Mouse (Mus musculus): ENCODE measurements around the gene Sh3gl1. TPM values are rescaled to one million over a fixed set of nuclear protein-coding genes. Genes with fewer than 3 reads are reported as not detected.

The Sh3gl1 gene
- total and polyA plus RNA-seq, 3 experiments, result 41.0 to 78.4 TPM; not detected in 1

- no peak overlapping the region for H3K9ac ChIP-seq (ENCODE audit: control insufficient read depth, low read depth, low read length, poor library complexity, severe bottlenecking)
- no peak overlapping the region for H3K27ac ChIP-seq (ENCODE audit: control insufficient read depth, low read depth, low read length)
- no peak overlapping the region for H3K4me3 ChIP-seq (ENCODE audit: control insufficient read depth in 1 of 2, insufficient read depth in 1 of 2, low read depth in 2 of 2, low read length in 2 of 2)
- DNase-seq (ENCODE audit: low read depth, low spot score), result no peak
- H3K36me3 ChIP-seq (ENCODE audit: control insufficient read depth in 1 of 2, insufficient read depth in 2 of 2, low read length in 2 of 2), result peaks cover 0 to 3% of the 10 kb centered on the region in 2 experiments; a peak in 2 of 4 replicates
- H3K79me2 ChIP-seq (ENCODE audit: control insufficient read depth, insufficient read depth, low read length, poor library complexity), result peaks cover 1% of the 10 kb centered on the region; the same call in 1 of the 2 replicates
- H3K9me3 ChIP-seq (replicated peaks; ENCODE audit: insufficient read depth, low read length), result no peaks in the 10 kb centered on the region
- H3K4me1 ChIP-seq (ENCODE audit: control insufficient read depth in 1 of 2, insufficient read depth in 2 of 2, low read length in 2 of 2), result no peaks in the 10 kb centered on the region
- TF ChIP-seq EP300 (IDR thresholded peaks at IDR 0.05; ENCODE audit: low read depth in 1 of 2, low read length in 2 of 2) (no peak), CTCF (IDR thresholded peaks at IDR 0.05 in 2 of 3, conservative IDR thresholded peaks at IDR 0.05 in 1 of 3; ENCODE audit: control insufficient read depth in 1 of 3, insufficient read depth in 1 of 3, low read depth in 2 of 3, low read length in 3 of 3, poor library complexity in 1 of 3, severe bottlenecking in 1 of 3) (peak in 2 of 3 experiments; percentile 30 to 39; a peak in 4 of 6 replicates), MXI1 (IDR thresholded peaks at IDR 0.05; ENCODE audit: low read depth, low read length) (no peak), TCF12 (IDR thresholded peaks at IDR 0.05; ENCODE audit: low read depth, low read length) (no peak), JUND (IDR thresholded peaks at IDR 0.05; ENCODE audit: low read depth, low read length) (no peak), SIN3A (IDR thresholded peaks at IDR 0.05; ENCODE audit: low read length) (no peak), SMC3 (IDR thresholded peaks at IDR 0.05; ENCODE audit: low read depth, low read length) (peak; percentile 23; the same call in 1 of the 2 replicates), RCOR1 (IDR thresholded peaks at IDR 0.05; ENCODE audit: low read depth, low read length) (no peak), NRF1 (IDR thresholded peaks at IDR 0.05; ENCODE audit: insufficient read depth, low read depth, low read length, poor library complexity, severe bottlenecking) (no peak)
- H3K27me3 ChIP-seq (ENCODE audit: control insufficient read depth in 1 of 2, insufficient read depth in 2 of 2, low read length in 2 of 2), result no peaks in the 10 kb centered on the region
Measured at GRCm38 (mm10) chr17:56018347-56019131, 17.9 kb downstream of the Sh3gl1 start.

GRCm38 (mm10) chr17:56017848-56018247, 18.6 kb downstream of the Sh3gl1 start:
- Histone ChIP-seq H3K27ac (ENCODE audit: control insufficient read depth, low read depth, low read length) (no peak overlapping the region), H3K27me3 (ENCODE audit: control insufficient read depth in 1 of 2, insufficient read depth in 2 of 2, low read length in 2 of 2) (no peaks in the 10 kb centered on the region), H3K79me2 (ENCODE audit: control insufficient read depth, insufficient read depth, low read length, poor library complexity) (no peaks in the 10 kb centered on the region), H3K36me3 (ENCODE audit: control insufficient read depth in 1 of 2, insufficient read depth in 2 of 2, low read length in 2 of 2) (peaks cover 0 to 3% of the 10 kb centered on the region in 2 experiments; a peak in 2 of 4 replicates), H3K9ac (ENCODE audit: control insufficient read depth, low read depth, low read length, poor library complexity, severe bottlenecking) (no peak overlapping the region), H3K4me3 (ENCODE audit: control insufficient read depth in 1 of 2, insufficient read depth in 1 of 2, low read depth in 2 of 2, low read length in 2 of 2) (no peak overlapping the region), H3K9me3 (replicated peaks; ENCODE audit: insufficient read depth, low read length) (no peaks in the 10 kb centered on the region), H3K4me1 (ENCODE audit: control insufficient read depth in 1 of 2, insufficient read depth in 2 of 2, low read length in 2 of 2) (no peaks in the 10 kb centered on the region)
- TF ChIP-seq TBP (IDR thresholded peaks at IDR 0.05; ENCODE audit: low read depth, low read length) (no peak), CTCF (IDR thresholded peaks at IDR 0.05 in 2 of 3, conservative IDR thresholded peaks at IDR 0.05 in 1 of 3; ENCODE audit: control insufficient read depth in 1 of 3, insufficient read depth in 1 of 3, low read depth in 2 of 3, low read length in 3 of 3, poor library complexity in 1 of 3, severe bottlenecking in 1 of 3) (no peak), ELF1 (IDR thresholded peaks at IDR 0.05; ENCODE audit: low read depth, low read length) (no peak), ETS1 (IDR thresholded peaks at IDR 0.05; ENCODE audit: low read depth, low read length) (no peak), MAFK (IDR thresholded peaks at IDR 0.05; ENCODE audit: borderline replicate concordance, low read depth, low read length) (no peak), HCFC1 (IDR thresholded peaks at IDR 0.05; ENCODE audit: low read depth, low read length) (no peak), MXI1 (IDR thresholded peaks at IDR 0.05; ENCODE audit: low read depth, low read length) (no peak)
- no peak for DNase-seq (ENCODE audit: low read depth, low spot score)
